Mouse (Mus musculus): ENCODE measurements around the gene Mkrn2. TPM values are rescaled to one million over a fixed set of nuclear protein-coding genes. Genes with fewer than 3 reads are reported as not detected.

Mkrn2 gene
- total RNA-seq, 2 experiments from 2014 or later = 38.2 to 40.9 TPM

Other genes with a start within 250 kb of the Mkrn2 start
- 10 to 100 TPM in 1 of 2 experiments, 1 to 10 TPM in 1; 8.7 to 13.8 TPM for gene Pparg, start 241.0 kb upstream of the Mkrn2 start, total RNA-seq (2021)
- gene Tsen2, start 57.2 kb upstream of the Mkrn2 start, total RNA-seq (2021) = 10 to 100 TPM; 14.7 to 18.7 TPM
- gene Mkrn2os, start 9.3 kb upstream of the Mkrn2 start, total RNA-seq (2021) = under 1 TPM; 0.26 to 0.29 TPM
- 100 to 1,000 TPM; 123 to 137 TPM for gene Raf1, start 74.7 kb downstream of the Mkrn2 start, total RNA-seq (2021)
- under 1 TPM; 0.66 to 0.73 TPM for gene Tmem40, start 160.5 kb downstream of the Mkrn2 start, total RNA-seq (2021)
- 100 to 1,000 TPM; 103 to 106 TPM for gene Cand2, start 172.6 kb downstream of the Mkrn2 start, total RNA-seq (2021)
- gene Rpl32, start 206.8 kb downstream of the Mkrn2 start, total RNA-seq (2021) = 1,000 to 10,000 TPM; 1,342 to 1,439 TPM
- under 1 TPM; 0.15 to 0.26 TPM for gene Efcab12, start 236.5 kb downstream of the Mkrn2 start, total RNA-seq (2021)

Data from gastrocnemius, postnatal 4 days (tissue).